9 mouse cellular contexts compared by ENCODE assay signal in genomic region chr4:129490972-129491880, GRCm38 (mm10). TPM values are rescaled to one million over a fixed set of nuclear protein-coding genes. Genes with fewer than 3 reads are reported as not detected.
DNase-seq lines count a peak whose midpoint lies in the region; ATAC-seq lines count a peak whose summit lies in the region.
"Had no signal": no experiment of that assay in that cellular context is flagged by ENCODE, and none has a peak within 500 bp of the region (broad histone marks: within the 10 kb centered on the region; RNA-seq: fewer than 3 reads in every experiment).

Gene Tssk3 (minus strand): TSS chr4:129491022.
Gene Fam229a (plus strand): TSS chr4:129491190.

- peak; percentile 36; the same call in 1 of the 2 replicates for ATAC-seq in heart, embryonic 12.5 days (ENCODE audit: insufficient number of reproducible peaks, low FRiP score)
- no peak for ATAC-seq in forebrain, embryonic 16.5 days

- peak within 1 kb of the TSS; percentile 44 for H3K4me3 ChIP-seq in heart, embryonic 12.5 days
- H3K4me3 ChIP-seq in forebrain, embryonic 16.5 days (replicated peaks; ENCODE audit: low read length): peak within 1 kb of the TSS; percentile 41

- H3K4me1 ChIP-seq in heart, embryonic 12.5 days (replicated peaks): peaks cover 25% of the 10 kb centered on the region
- H3K4me1 ChIP-seq in forebrain, embryonic 16.5 days (replicated peaks; ENCODE audit: control insufficient read depth, insufficient read depth, low read length): peaks cover 18% of the 10 kb centered on the region

- no peak within 1 kb of the TSS for H3K27ac ChIP-seq in heart, embryonic 12.5 days (ENCODE audit: poor library complexity, severe bottlenecking)
- no peak within 1 kb of the TSS for H3K27ac ChIP-seq in forebrain, embryonic 16.5 days (ENCODE audit: low read length)

- H3K27me3 ChIP-seq in heart, embryonic 12.5 days (replicated peaks): peaks cover 36% of the 10 kb centered on the region
- H3K27me3 ChIP-seq in forebrain, embryonic 16.5 days (replicated peaks; ENCODE audit: control insufficient read depth, insufficient read depth, low read length): peaks cover 11% of the 10 kb centered on the region

- WGBS in heart, embryonic 12.5 days: 6% methylated on average over 70 of the region's 70 CpGs
- WGBS in forebrain, embryonic 16.5 days: 3% methylated on average over 70 of the region's 70 CpGs

- H3K36me3 ChIP-seq in heart, embryonic 12.5 days: peaks cover 32% of the 10 kb centered on the region
- H3K36me3 ChIP-seq in forebrain, embryonic 16.5 days (ENCODE audit: control insufficient read depth, insufficient read depth): peaks cover 21% of the 10 kb centered on the region

- H3K9me3 ChIP-seq in heart, embryonic 12.5 days (replicated peaks): no peaks in the 10 kb centered on the region
- no peaks in the 10 kb centered on the region for H3K9me3 ChIP-seq in forebrain, embryonic 16.5 days (ENCODE audit: control insufficient read depth, low read length)

- peak within 1 kb of the TSS; percentile 51 for H3K9ac ChIP-seq in heart, embryonic 12.5 days
- H3K9ac ChIP-seq in forebrain, embryonic 16.5 days (replicated peaks; ENCODE audit: low read depth, low read length): peak within 1 kb of the TSS; percentile 54

- peak within 1 kb of the TSS; percentile 84 for H3K4me2 ChIP-seq in heart, embryonic 12.5 days
- H3K4me2 ChIP-seq in forebrain, embryonic 16.5 days (ENCODE audit: low read length): peak within 1 kb of the TSS; percentile 67

- no peak for DNase-seq in heart, postnatal 4 days
- DNase-seq in cerebellum, adult 11 months: peak; percentile 51
- DNase-seq in kidney, postnatal 36 days: peak; percentile 38 to 69
- DNase-seq in mesoderm, embryonic 11.5 days (ENCODE audit: low read depth, low spot score): peak; percentile 59
- peak; percentile 83 for DNase-seq in testis, postnatal 14 days (ENCODE audit: low spot score)
- DNase-seq in right cerebral cortex, postnatal 25 days: no peak

RNA-seq across cellular contexts. Expression of gene Tssk3, which starts in this region (rescaled TPM):
- polyA plus RNA-seq in heart, embryonic 12.5 days (2016; fragmentation: Nextera tagmentation; extraction: Ambion mirVana): not detected in 2 replicates
- total RNA-seq in heart, postnatal 4 days (2021): not detected
- 0.51 and 0.76 TPM in 2 replicates for polyA plus RNA-seq in forebrain, embryonic 16.5 days (2015; fragmentation: Nextera tagmentation; extraction: Ambion mirVana)
- total RNA-seq: layer of hippocampus, adult 18-20 months had no signal

RNA-seq across cellular contexts. Expression of gene Fam229a, which starts in this region (rescaled TPM):
- polyA plus RNA-seq in heart, embryonic 12.5 days (2016; fragmentation: Nextera tagmentation; extraction: Ambion mirVana): 0.32 TPM in 1 of 2 replicates, not detected in the other
- not detected for total RNA-seq in heart, postnatal 4 days (2021)
- 0.39 TPM in 1 of 2 replicates, not detected in the other for polyA plus RNA-seq in forebrain, embryonic 16.5 days (2015; fragmentation: Nextera tagmentation; extraction: Ambion mirVana)
- total RNA-seq: layer of hippocampus, adult 18-20 months had no signal

Comparison
In these comparisons a context has a peak if more than half of its experiments do, and no peak if none do; other contexts are left out.
1. Peak in ATAC-seq, H3K4me3 ChIP-seq, H3K9ac ChIP-seq and H3K4me2 ChIP-seq in heart, embryonic 12.5 days; RNA of the genes that start here not detected or under 1 TPM.
2. DNase-seq: peak in cerebellum, adult 11 months (single experiment), kidney, postnatal 36 days (2 of 2), mesoderm, embryonic 11.5 days (single experiment) and testis, postnatal 14 days (single experiment); none in heart, postnatal 4 days (single experiment) and right cerebral cortex, postnatal 25 days (single experiment).